Mouse (Mus musculus) myocyte (in vitro differentiated cells): ENCODE data around the gene Macc1.

Source experiments
- E2F4 ChIP-seq: IDR thresholded peaks from one replicate; pipeline ENCODE4 v1.6.1; 2011; ENCODE audit warnings: mild to moderate bottlenecking, control low read depth, moderate library complexity; ENCODE audit not compliant: insufficient read depth
- MYOD1 ChIP-seq, 3 experiments: IDR thresholded peaks; one replicate each; pipeline ENCODE4 v1.6.1; 2011; ENCODE audit warnings: control low read depth in 2 of 3, low read depth in 2 of 3, mild to moderate bottlenecking in 2 of 3, moderate library complexity in 1 of 3; ENCODE audit not compliant: insufficient read length in 2 of 3, control insufficient read depth in 1 of 3
- POLR2A ChIP-seq: IDR thresholded peaks from one replicate; pipeline ENCODE4 v1.6.1; 2011; ENCODE audit warnings: low read depth, mild to moderate bottlenecking, control low read depth, moderate library complexity; ENCODE audit not compliant: insufficient read length
- POLR2AphosphoS2 ChIP-seq: IDR thresholded peaks from one replicate; pipeline ENCODE4 v1.6.1; 2011; ENCODE audit warnings: low read depth, control low read depth; ENCODE audit not compliant: insufficient read length
- REST ChIP-seq: IDR thresholded peaks from one replicate; pipeline ENCODE4 v1.6.1; 2011; ENCODE audit warnings: mild to moderate bottlenecking, control low read depth, moderate library complexity; ENCODE audit not compliant: insufficient read depth, insufficient read length
- TCF3 ChIP-seq: IDR thresholded peaks from one replicate; pipeline ENCODE4 v1.6.1; 2011; ENCODE audit warnings: low read depth, control low read depth; ENCODE audit not compliant: insufficient read length
- USF1 ChIP-seq: IDR thresholded peaks from one replicate; pipeline ENCODE4 v1.6.1; 2011; ENCODE audit warnings: low read depth, mild to moderate bottlenecking, control low read depth, moderate library complexity

DNA sequence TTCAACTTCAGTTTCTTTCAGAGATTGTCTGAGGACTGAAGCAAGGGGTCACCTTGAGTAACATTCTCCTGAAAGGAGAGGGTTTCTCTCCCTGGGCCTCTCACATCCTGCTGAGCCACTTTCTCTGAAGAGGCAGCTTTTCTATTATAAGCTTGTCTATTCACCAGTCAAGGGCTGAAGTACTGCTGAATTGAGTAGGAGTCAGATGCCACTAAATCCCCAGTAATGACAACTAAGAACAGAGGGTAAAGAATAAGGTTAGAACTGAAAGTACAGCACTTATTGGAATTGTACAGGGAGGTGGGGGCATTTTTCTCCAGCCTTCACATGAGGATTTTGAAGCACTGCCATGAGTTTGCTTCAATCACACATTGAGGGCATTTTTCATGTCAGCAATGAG is 19.3 kb downstream of the Macc1 start:
- TF ChIP-seq REST (no peak), POLR2A (no peak), MYOD1 (IDR thresholded peaks at IDR 0.05; ENCODE audit: control insufficient read depth in 1 of 3, insufficient read length in 2 of 3, low read depth in 2 of 3) (no peak), E2F4 (no peak), USF1 (no peak), POLR2AphosphoS2 (no peak), TCF3 (no peak)
